Mouse (Mus musculus): Measurements from ENCODE around the gene Ascc2. TPM values are rescaled to one million over a fixed set of nuclear protein-coding genes. Genes with fewer than 3 reads are reported as not detected.
"Not testable (repeated sequence)": the region's sequence is repeated elsewhere in the genome, so short reads cannot be mapped to it uniquely, and the experiment has no call there.

The Ascc2 gene
- polyA plus RNA-seq, 1 experiment from 2014 or later, result 31.5 TPM

DNA sequence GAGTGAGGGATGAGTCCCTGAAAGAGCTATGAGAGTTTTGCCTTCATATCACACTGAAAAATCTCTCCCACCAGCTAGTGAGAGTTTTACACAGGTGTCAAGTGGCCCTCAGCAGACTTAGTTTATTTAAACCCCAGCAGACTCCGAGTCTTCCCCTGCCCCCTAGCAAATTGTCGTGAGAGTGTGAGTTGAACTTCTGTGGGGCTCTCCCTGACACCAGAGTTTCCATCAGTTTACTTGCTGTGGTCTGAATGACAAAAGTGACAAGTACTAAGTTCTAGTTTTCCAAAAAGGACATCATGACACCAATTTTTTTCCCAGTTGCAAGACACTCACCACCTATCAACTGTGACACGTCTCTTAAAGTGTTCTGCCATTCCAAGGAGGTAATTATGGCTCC is 50.3 kb downstream of the Ascc2 start:
- 30% methylated on average over 3 of the region's 3 CpGs for WGBS
- H3K4me1 ChIP-seq, result peaks cover 5% of the 10 kb centered on the region; the same call in 1 of the 2 replicates
- H3K9ac ChIP-seq, result no peak overlapping the region
- H3K27ac ChIP-seq, result peak overlapping the region; percentile 69
- peaks cover 9% of the 10 kb centered on the region for H3K36me3 ChIP-seq
- no peak for ATAC-seq (ENCODE audit: insufficient read depth, low FRiP score, low read depth)
- H3K9me3 ChIP-seq, result no peaks in the 10 kb centered on the region
- no peak overlapping the region for H3K4me2 ChIP-seq
- no peak overlapping the region for H3K4me3 ChIP-seq (replicated peaks)
- no peaks in the 10 kb centered on the region for H3K27me3 ChIP-seq (replicated peaks)

DNA sequence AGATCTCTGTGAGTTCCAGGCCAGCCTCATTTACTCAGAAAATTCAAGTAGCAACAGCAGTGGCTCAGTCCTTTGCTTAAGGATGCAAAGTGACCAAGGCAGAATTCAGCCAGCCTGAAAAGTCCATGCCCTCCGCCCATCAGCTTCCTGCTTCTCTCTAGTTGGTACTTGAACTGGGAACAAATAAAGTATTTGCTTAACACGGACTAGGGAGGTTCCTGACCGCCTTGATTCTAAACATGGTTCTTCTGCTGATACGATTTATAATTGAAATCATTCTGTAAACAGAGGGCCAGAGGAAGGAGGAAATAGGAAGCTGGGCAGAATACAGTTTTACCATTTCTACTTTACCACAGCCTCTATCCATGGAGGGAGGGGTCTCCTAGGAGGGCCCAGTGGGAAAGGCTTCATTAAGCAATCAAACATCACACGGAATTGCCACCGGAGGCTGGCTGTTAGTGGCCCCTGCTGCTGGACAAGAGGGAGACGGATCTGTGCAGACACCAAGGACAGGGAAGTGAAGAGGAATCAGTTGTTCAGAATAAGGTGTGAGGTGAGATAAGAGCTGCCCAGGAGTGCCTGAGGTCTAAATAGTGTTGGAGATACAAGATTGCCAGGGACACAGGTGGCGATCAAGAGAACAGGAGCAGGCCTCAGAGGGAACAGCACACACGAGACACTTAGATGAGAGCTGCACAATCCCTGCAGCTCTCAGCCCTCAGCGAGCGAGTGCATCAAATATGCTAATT is 51.3 kb downstream of the Ascc2 start:
- peak overlapping the region; percentile 69 for H3K27ac ChIP-seq
- no peak overlapping the region for H3K4me2 ChIP-seq
- WGBS, result 49% methylated on average over 11 of the region's 11 CpGs
- no peak overlapping the region for H3K9ac ChIP-seq
- ATAC-seq (ENCODE audit: insufficient read depth, low FRiP score, low read depth), result peak; percentile 47
- H3K9me3 ChIP-seq, result no peaks in the 10 kb centered on the region
- H3K4me3 ChIP-seq (replicated peaks), result no peak overlapping the region
- 0 out of 2 replicates have a peak, but pooled peaks cover under 1% of the 10 kb centered on the region for H3K36me3 ChIP-seq
- H3K27me3 ChIP-seq (replicated peaks), result no peaks in the 10 kb centered on the region
- H3K4me1 ChIP-seq, result peaks cover 5% of the 10 kb centered on the region; the same call in 1 of the 2 replicates

DNA sequence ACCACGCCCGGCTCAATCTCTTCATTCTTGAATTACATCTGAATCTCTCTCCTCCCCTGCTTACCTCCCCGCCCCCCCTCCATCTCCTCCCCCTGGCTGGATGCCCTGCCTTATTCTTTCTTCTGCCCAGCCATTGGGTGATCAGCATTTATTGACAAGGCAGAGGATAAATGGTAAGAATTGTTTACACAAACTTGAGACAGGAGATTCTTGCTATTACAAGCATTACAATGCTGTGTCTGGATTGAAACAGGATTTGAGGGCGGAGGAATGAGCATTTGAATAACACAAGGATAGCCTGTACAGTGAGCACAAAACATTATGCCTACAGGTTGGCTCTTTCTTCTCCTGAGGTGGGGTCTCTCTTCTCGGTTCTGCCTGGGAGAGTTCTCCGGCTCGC is 52.8 kb downstream of the Ascc2 start:
- WGBS, result 78% methylated on average over 7 of the region's 7 CpGs

DNA sequence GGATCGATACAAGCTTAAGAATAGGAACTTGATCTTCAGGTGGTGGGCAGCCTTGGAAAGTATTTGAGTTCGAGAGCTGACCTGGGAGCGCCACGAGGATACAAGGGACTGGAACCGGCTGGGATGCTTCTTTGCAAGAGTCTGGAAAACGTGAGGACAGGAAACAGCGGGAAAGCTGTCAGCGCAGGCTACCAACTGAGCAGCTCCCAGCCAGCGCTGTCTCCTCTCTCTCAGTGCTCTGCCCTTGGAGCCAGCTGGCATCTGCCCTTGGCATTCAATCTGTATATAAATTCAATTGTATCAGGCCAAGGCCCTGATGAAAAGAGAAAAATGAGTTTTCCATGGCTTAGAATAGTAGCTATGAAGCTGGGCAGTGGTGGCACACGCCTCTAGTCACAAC is 53.7 kb downstream of the Ascc2 start:
- Histone ChIP-seq H3K27me3 (replicated peaks) (no peaks in the 10 kb centered on the region), H3K36me3 (no peaks in the 10 kb centered on the region), H3K4me2 (0 out of 2 replicates have a peak overlapping the region, but pooled peaks have one; percentile 8), H3K4me1 (peaks cover 5% of the 10 kb centered on the region; the same call in 1 of the 2 replicates), H3K4me3 (replicated peaks) (no peak overlapping the region), H3K27ac (no peak overlapping the region), H3K9me3 (no peaks in the 10 kb centered on the region), H3K9ac (no peak overlapping the region)
- 57% methylated on average over 10 of the region's 10 CpGs for WGBS
- ATAC-seq (ENCODE audit: insufficient read depth, low FRiP score, low read depth), result no peak

More for the DNA sequence above, 52.8 kb downstream of the Ascc2 start:
- H3K27me3 ChIP-seq (replicated peaks), result no peaks in the 10 kb centered on the region
- H3K4me2 ChIP-seq, result no peak overlapping the region
- no peaks in the 10 kb centered on the region for H3K9me3 ChIP-seq
- no peak overlapping the region for H3K9ac ChIP-seq
- no peaks in the 10 kb centered on the region for H3K36me3 ChIP-seq
- H3K27ac ChIP-seq, result no peak overlapping the region
- peaks cover 5% of the 10 kb centered on the region; the same call in 1 of the 2 replicates for H3K4me1 ChIP-seq
- H3K4me3 ChIP-seq (replicated peaks), result no peak overlapping the region
- no peak for ATAC-seq (ENCODE audit: insufficient read depth, low FRiP score, low read depth)

DNA sequence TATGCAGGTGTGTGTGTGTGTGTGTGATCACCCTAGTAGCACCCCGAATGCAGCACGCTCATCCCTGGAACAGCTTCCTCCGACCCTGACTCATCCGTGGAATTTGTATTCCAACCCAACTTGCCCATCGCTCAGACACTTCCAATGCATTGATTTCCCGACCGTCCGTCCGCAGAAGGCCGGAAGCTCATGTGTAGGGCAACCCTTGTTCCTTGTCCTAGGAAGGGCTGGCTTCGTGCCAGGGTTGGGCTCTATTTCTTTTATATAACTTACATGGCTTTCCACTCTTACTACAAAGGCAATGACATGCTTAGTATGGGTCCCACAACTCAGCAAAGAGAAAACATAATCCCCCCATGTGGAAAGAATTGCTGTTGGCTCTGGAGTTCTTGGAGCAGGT is 54.6 kb downstream of the Ascc2 start:
- Histone ChIP-seq H3K4me2 (no peak overlapping the region), H3K9ac (no peak overlapping the region), H3K27ac (no peak overlapping the region), H3K4me3 (replicated peaks) (no peak overlapping the region), H3K36me3 (no peaks in the 10 kb centered on the region), H3K9me3 (no peaks in the 10 kb centered on the region), H3K27me3 (replicated peaks) (no peaks in the 10 kb centered on the region), H3K4me1 (peaks cover 5% of the 10 kb centered on the region; the same call in 1 of the 2 replicates)
- WGBS, result 88% methylated on average over 11 of the region's 11 CpGs
- no peak for ATAC-seq (ENCODE audit: insufficient read depth, low FRiP score, low read depth)

DNA sequence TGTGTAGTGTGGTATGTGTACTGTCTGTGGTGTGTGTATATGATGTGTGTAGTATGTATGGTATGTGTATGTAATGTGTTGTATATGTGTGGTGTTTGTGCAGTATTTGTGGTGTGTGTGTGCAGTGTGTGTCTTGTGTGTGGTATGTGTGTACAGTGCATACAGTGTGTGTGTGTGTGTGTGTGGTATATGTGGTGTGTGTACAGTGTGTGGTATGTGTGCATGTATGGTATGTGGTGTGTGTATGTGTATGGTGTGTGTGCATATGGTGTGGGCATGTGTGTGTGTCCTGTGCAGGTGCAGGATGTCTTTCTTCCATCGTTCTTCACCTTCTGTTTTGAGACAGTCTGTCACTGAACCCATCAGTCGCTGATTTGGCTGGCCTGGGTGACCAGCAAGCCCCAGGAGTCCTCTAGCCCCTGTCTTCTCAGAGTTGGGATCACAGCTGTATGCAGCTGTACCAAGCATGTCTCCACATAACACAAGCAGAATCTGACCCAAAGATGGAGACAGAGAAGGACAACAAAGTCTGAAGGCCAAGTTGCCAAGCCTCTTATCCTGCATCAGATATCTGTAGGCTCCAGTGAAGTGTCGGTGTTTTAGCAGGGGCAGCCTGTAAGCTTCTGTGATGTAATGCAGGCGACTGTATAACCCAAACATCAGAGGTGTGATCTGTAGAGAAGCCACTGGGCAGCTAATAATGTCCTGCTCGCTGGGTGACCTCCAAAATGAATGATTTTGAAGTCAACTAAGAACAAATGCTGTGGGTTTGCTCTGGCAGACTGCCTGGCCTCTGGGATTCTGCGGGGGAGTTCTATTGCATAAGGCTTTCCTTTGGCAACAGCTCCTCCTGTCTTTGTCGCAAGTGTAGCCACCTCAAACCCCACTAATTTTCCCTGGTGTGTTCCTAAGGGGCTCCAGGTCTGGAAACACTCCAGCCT is 59.8 kb downstream of the Ascc2 start:
- Histone ChIP-seq H3K36me3 (0 out of 2 replicates have a peak, but pooled peaks cover 3% of the 10 kb centered on the region), H3K9me3 (no peaks in the 10 kb centered on the region), H3K9ac (no peak overlapping the region), H3K4me1 (0 out of 2 replicates have a peak, but pooled peaks cover 5% of the 10 kb centered on the region), H3K27me3 (replicated peaks) (no peaks in the 10 kb centered on the region), H3K4me2 (no peak overlapping the region), H3K4me3 (replicated peaks) (no peak overlapping the region), H3K27ac (no peak overlapping the region)
- WGBS, result 24% methylated on average over 7 of the region's 7 CpGs
- ATAC-seq (ENCODE audit: insufficient read depth, low FRiP score, low read depth), result peak; percentile 47; the same call in 1 of the 2 replicates

DNA sequence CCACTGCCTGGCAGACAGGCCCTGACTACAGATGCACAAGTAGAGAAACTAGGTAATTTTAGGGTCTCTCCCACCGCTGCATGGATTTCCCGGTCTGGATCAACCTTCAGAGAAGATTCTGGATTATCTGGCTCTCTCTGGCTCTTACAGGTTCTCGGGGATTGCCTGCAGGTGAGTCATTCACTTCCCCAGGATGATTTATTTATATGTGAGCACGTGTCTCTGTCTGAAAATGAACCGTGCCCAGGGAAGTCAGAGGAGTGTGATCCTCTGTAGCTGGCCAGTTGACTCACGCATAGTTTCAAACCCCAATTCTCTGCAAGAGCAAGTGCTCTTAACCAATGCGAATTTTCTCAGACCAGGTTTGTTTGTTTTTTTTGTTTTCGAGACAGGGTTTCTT is 63.2 kb downstream of the Ascc2 start:
- Histone ChIP-seq H3K36me3 (0 out of 2 replicates have a peak, but pooled peaks cover 3% of the 10 kb centered on the region), H3K27ac (no peak overlapping the region), H3K9me3 (no peaks in the 10 kb centered on the region), H3K9ac (no peak overlapping the region), H3K4me2 (no peak overlapping the region), H3K27me3 (replicated peaks) (no peaks in the 10 kb centered on the region), H3K4me3 (replicated peaks) (no peak overlapping the region), H3K4me1 (peaks cover 17% of the 10 kb centered on the region; the same call in 1 of the 2 replicates)
- 73% methylated on average over 8 of the region's 8 CpGs for WGBS
- ATAC-seq (ENCODE audit: insufficient read depth, low FRiP score, low read depth), result no peak

DNA sequence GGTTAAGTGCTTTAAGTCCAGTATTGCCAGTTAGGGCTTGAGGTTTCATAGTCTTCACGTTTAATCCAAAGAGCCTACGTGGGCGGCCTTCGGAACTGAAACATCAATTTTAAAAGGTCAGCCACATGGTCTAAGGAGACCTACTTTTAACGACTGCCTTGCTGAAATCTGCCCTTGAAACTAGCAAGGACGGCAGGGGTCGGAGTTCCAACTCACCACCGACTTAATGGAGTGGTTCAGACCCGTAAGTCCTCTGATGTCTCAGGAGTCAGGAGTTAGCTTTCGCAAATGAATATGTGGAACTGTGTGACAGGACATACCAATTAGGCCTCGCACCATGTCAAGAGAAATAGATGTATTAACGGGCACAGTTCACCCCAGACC is 66.1 kb downstream of the Ascc2 start:
- H3K4me3 ChIP-seq (replicated peaks), result peak overlapping the region; percentile 81
- H3K4me2 ChIP-seq, result peak overlapping the region; percentile 86
- H3K27me3 ChIP-seq (replicated peaks), result no peaks in the 10 kb centered on the region
- 0 out of 2 replicates have a peak, but pooled peaks cover 3% of the 10 kb centered on the region for H3K36me3 ChIP-seq
- H3K27ac ChIP-seq, result peak overlapping the region; percentile 77
- no peaks in the 10 kb centered on the region for H3K9me3 ChIP-seq
- 3% methylated on average over 12 of the region's 12 CpGs for WGBS
- peak overlapping the region; percentile 81 for H3K9ac ChIP-seq
- ATAC-seq (ENCODE audit: insufficient read depth, low FRiP score, low read depth), result no peak; the same call in 1 of the 2 replicates
- peaks cover 12% of the 10 kb centered on the region; the same call in 1 of the 2 replicates for H3K4me1 ChIP-seq

DNA sequence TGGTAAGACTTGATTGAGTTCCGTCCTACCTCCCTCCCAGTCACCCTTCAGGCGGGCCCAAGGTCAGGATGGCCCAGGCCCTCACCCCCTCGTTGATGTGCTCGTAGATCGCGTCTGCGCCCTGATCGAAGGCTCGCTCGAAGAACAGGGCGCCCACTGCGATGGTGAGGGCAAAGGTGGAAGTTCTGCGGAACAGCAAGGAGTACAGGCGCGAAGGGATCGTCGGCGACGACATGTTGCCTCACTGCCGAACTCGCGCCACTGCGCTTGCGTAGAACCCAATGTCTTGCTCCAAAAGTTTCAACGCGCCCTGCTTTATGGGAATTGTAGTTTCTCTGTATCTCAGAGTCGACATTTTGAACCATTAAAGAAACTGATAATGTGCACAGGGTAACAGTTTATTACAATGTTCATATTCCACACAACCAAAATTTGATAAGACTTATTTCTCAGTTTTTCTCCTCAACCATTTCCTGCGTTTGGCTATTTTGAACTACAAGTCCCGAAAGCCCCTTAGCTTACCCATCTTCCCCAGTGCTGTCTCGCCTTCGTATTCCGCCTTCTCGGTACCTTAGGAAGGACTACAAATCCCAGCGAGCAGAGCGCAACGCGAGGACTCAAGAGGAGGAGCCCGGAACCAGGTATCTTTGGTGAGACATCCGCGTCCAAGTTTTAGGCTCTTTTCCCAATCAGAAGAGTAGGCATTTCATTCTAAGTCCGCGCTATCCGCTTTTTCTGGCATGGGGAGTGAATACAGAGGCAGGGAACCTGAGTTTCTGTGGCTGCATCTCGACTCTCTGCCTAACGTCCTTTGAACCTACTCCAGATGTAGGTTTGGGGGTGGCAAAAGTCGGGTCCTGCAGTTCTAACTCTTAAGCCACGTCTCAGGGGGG is 66.8 kb downstream of the Ascc2 start, which contains the start of the genes Uqcr10 and Zmat5:
Gene Uqcr10, minus strand, starts transcription at position 271 of the 893 bp plus-strand sequence.
Gene Zmat5, plus strand, starts transcription at position 607 of the 893 bp plus-strand sequence.
- no peaks in the 10 kb centered on the region for H3K9me3 ChIP-seq
- H3K36me3 ChIP-seq, result 0 out of 2 replicates have a peak, but pooled peaks cover 3% of the 10 kb centered on the region
- peak within 1 kb of the TSS; percentile 81 for H3K4me3 ChIP-seq (replicated peaks)
- H3K4me1 ChIP-seq, result peaks cover 12% of the 10 kb centered on the region; the same call in 1 of the 2 replicates
- peak within 1 kb of the TSS; percentile 86 for H3K4me2 ChIP-seq
- peak within 1 kb of the TSS; percentile 81 for H3K9ac ChIP-seq
- H3K27ac ChIP-seq, result peak within 1 kb of the TSS; percentile 77
- peak; percentile 95 for ATAC-seq (ENCODE audit: insufficient read depth, low FRiP score, low read depth)
- H3K27me3 ChIP-seq (replicated peaks), result no peaks in the 10 kb centered on the region
- WGBS, result under 1% methylated on average over 47 of the region's 47 CpGs

DNA sequence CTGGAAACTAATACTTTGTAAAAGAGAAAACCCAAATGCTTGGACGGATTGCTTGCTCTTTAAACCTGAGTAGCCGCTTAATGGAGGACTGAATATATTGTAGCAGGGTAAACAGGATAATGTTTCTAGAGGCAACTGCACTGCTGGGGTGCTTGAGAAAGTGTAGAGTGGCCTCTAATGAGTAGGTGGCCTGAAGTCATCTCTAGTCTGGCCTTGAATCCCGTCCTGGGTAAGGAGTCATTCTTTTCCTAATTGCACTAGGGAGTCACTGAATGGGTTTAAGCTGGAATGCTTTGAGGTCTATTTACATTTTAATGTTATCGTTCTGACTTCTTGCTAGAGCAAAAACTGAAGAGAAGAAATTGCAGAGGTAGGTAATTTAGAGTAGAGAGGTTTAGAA is 67.6 kb downstream of the Ascc2 start:
- Histone ChIP-seq H3K27ac (peak overlapping the region; percentile 49; the same call in 1 of the 2 replicates), H3K9ac (peak overlapping the region; percentile 45; the same call in 1 of the 2 replicates), H3K9me3 (no peaks in the 10 kb centered on the region), H3K4me1 (peaks cover 12% of the 10 kb centered on the region; the same call in 1 of the 2 replicates), H3K4me3 (replicated peaks) (peak overlapping the region; percentile 81), H3K36me3 (0 out of 2 replicates have a peak, but pooled peaks cover 3% of the 10 kb centered on the region), H3K27me3 (replicated peaks) (no peaks in the 10 kb centered on the region), H3K4me2 (peak overlapping the region; percentile 86)
- ATAC-seq (ENCODE audit: insufficient read depth, low FRiP score, low read depth), result no peak
- WGBS, result 4% methylated on average over 4 of the region's 4 CpGs

DNA sequence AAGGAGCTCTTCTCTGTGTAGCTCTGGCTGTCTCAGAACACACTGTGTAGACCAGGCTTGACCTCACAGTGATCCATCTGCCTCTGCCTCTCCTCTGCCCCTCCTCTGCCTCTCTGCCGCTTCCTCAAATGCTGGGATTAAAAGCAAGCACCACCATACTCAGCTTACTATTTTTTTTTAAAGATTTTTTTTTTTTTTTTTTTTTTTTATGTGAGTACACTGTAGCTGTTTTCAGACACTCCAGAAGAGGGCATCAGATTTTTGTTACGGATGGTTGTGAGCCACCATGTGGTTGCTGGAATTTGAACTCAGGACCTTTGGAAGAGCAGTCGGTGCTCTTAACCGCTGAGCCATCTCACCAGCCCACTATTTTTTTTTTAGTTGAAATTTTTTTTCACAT is 72.6 kb downstream of the Ascc2 start:
- not testable (repeated sequence) for ATAC-seq (ENCODE audit: insufficient read depth, low FRiP score, low read depth)

More for the DNA sequence above, 72.6 kb downstream of the Ascc2 start:
- not testable (repeated sequence) for H3K36me3 ChIP-seq; H3K4me2 ChIP-seq; H3K4me3 ChIP-seq (replicated peaks); H3K27ac ChIP-seq; H3K27me3 ChIP-seq (replicated peaks); H3K9ac ChIP-seq; H3K4me1 ChIP-seq; H3K9me3 ChIP-seq
- 83% methylated on average over 4 of the region's 4 CpGs for WGBS
